Mouse (Mus musculus) embryo, embryonic 10.5 days (tissue): ENCODE measurements around the gene Catsperd.
"Not testable (repeated sequence)": the region's sequence is repeated elsewhere in the genome, so short reads cannot be mapped to it uniquely, and the experiment has no call there.

ENCODE experiments used
- DNase-seq: peaks from one replicate; pipeline ENCODE4 v3.0.0-alpha.2; 2015; ENCODE audit warnings: low spot score

Gene Catsperd

GRCm38 (mm10) chr17:56627530-56628277, at the start of gene Catsperd:
TSS of gene Catsperd (plus strand) at chr17:56628143.
- DNase-seq = peak; percentile 54

GRCm38 (mm10) chr17:56583071-56583470, 44.9 kb upstream of the Catsperd start:
- no peak for DNase-seq

- DNase-seq = peak; percentile 55
Measured at GRCm38 (mm10) chr17:56583611-56584256, 44.2 kb upstream of the Catsperd start.

- peak; percentile 98 for DNase-seq
Measured at GRCm38 (mm10) chr17:56584257-56585130, 43.4 kb upstream of the Catsperd start, which contains the start of the genes Safb2 and Safb. TSS of gene Safb2 (minus strand) at chr17:56584585. TSS of gene Safb (plus strand) at chr17:56584825.

- DNase-seq = peak; percentile 52
Measured at GRCm38 (mm10) chr17:56585171-56585821, 42.6 kb upstream of the Catsperd start.

GRCm38 (mm10) chr17:56587773-56588172, 40.2 kb upstream of the Catsperd start:
- DNase-seq = no peak

GRCm38 (mm10) chr17:56588921-56589320, 39.0 kb upstream of the Catsperd start:
- DNase-seq = no peak

- DNase-seq = no peak
Measured at GRCm38 (mm10) chr17:56592553-56592952, 35.4 kb upstream of the Catsperd start.

GRCm38 (mm10) chr17:56593527-56594271, 34.2 kb upstream of the Catsperd start:
- DNase-seq = no peak

- DNase-seq = no peak
Measured at GRCm38 (mm10) chr17:56603186-56604069, 24.5 kb upstream of the Catsperd start.

GRCm38 (mm10) chr17:56604070-56604380, 23.9 kb upstream of the Catsperd start:
- no peak for DNase-seq

- no peak for DNase-seq
Measured at GRCm38 (mm10) chr17:56604422-56604821, 23.5 kb upstream of the Catsperd start.

- no peak for DNase-seq
Measured at GRCm38 (mm10) chr17:56605431-56605830, 22.5 kb upstream of the Catsperd start.

GRCm38 (mm10) chr17:56607521-56608062, 20.4 kb upstream of the Catsperd start:
- no peak for DNase-seq

GRCm38 (mm10) chr17:56608699-56609098, 19.2 kb upstream of the Catsperd start:
- DNase-seq = no peak

- DNase-seq = peak; percentile 99
Measured at GRCm38 (mm10) chr17:56609452-56610171, 18.3 kb upstream of the Catsperd start, which contains the start of gene 2410015M20Rik. TSS of gene 2410015M20Rik (minus strand) at chr17:56609771.

- DNase-seq = no peak
Measured at GRCm38 (mm10) chr17:56611323-56611722, 16.6 kb upstream of the Catsperd start.

- peak; percentile 76 for DNase-seq
Measured at GRCm38 (mm10) chr17:56611861-56612564, 15.9 kb upstream of the Catsperd start.

GRCm38 (mm10) chr17:56612565-56612939, 15.4 kb upstream of the Catsperd start:
- not testable (repeated sequence) for DNase-seq
